Mouse (Mus musculus) induced T-regulatory cell, adult 2 months (primary cell): ENCODE data around the gene Piga.

Experiments used
- DNase-seq: peaks from one replicate; pipeline ENCODE4 v3.0.0-alpha.2; 2012; ENCODE audit warnings: low read depth

The Piga gene

DNA sequence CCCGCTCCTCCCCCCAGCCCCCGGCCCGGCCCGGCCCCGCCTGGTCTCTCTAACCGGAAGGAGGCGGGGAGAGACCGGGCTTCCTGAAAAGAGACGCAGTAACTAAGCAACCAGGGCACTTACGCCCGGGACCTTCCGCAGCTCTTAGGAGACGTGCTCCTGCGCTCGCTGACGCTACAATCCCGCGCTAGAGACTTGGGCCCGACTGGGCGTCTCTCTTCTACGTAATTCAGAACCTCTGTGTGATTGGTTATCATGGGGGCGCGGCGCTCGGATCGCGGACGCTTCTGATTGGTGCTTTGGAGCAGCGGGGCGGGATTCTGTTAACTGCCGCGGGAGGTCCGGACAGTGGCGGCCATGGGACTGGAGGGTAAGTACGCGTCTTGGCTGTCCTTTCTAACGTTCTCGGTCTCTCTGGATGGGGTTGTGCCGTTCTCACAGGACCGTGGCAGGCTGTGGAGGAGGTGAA, at the start of gene Piga:
Gene Piga, plus strand, starts transcription at position 317 of the 469 bp plus-strand sequence.
- peak; percentile 94 for DNase-seq

DNA sequence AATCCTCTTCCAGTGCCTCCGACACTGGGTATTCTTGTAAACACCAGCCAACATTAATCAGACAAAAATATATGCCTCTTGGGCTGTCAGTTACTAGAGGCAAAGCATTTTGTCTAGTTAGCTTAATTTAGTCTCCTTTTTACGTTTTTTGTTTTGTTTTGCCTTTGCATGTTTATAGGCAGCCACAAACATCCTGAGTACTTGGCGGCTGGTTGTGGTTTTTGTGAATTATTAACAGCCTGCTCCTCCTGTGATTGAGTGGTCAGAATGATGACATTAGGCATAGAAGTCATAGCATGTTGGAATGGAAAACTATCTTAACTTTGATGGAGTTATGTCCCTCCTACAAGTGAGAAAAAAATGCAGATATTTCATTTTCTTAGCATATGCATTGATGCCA, 49.0 kb upstream of the Piga start:
- DNase-seq, result no peak

DNA sequence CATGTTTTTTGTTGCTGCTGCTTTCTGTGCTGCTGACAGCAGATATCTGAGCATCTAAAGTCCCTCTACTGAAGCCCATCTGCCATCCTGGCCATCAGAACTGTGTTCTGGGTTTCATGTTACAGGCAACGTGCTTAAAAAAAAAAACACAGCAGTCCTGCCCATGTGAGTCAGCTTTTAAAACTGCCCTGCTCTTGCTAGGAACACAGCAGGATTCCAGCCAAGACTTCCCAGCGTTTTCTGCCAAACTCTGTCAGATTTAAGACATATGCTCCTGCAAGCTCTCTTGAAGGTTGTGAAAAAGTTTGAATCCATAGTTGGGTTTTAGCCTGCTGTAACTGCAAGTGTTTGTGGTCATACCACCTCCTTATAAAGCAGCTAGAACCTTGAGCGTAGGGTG, 46.5 kb upstream of the Piga start, which contains the start of gene Vegfd:
Gene Vegfd, plus strand, starts transcription at position 298 of the 400 bp plus-strand sequence.
- DNase-seq, result no peak

DNA sequence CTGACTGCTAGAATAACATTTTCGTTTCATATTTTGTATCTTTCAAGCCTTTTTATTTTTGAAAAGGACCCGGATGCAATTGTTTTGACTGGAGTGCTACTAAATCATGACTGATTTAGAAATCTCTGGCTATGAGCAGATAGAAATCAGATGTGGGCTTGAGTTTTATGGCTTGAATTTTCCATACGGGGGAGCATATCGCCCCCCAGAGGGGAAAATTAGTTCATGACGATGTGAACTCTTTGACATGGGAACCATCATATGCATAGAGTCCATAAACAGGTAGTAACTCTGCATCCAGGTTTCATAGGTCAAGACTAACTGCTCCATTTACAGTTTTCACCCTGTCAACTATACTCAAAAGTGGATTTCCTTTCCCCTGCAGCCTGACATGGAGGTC, 45.0 kb upstream of the Piga start:
- DNase-seq, result no peak

DNA sequence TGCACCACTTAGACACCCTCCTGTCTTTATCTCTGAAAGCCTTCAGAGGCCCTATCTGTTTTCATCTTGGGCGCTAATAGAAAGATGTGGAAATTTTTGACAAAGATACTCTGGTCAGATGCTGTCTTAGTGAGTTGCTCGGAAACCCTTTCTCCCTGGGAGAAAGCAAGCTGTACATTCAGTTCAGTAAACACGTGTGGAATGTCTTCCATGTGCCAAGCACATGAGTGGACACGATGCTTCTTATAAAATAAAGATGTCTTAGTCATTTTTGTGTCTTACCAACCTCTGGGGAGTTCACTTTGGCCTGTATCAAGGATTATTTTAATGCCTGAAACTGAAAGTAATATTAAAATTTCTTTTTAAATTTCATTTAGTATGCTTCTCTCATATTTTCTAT, 39.9 kb upstream of the Piga start:
- no peak for DNase-seq

DNA sequence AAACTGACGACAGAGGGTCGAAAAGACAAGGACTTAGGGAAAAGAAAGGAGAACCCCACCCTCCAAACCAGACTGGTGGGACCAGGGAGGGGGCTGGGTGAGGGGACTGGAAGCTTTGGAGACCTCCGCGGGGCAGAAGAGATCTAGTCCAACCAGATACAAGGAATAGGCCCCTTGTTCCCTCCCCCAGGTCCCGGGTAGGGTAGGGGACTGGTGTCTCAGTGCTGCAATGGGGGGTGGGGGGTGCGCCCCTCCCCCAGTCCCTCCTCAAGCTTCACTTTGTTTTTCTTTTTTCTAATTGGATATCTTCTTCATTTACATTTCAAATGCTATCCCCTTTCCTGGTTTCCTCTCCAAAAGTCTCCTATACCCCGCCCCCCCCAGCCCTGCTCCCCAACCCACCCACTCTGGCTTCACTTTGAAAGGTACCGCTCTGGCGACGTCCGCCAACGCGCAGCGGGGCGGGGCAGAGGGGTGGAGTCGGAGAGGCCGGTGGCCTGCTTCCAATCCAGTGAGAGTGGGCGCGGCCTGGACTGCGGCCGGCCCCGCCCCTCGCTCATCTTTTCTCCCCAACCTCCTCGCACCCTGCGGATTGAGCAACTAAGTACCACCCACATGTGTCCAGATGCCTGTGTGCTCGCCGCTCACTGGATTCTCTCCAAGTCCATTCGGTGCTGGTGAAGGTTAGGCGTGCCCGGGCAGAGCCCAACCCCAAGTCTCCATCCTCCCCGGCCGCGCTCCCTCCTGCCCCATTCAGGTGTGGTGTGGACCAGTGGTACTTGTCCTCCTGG, 37.8 kb upstream of the Piga start:
- DNase-seq, result peak; percentile 86

DNA sequence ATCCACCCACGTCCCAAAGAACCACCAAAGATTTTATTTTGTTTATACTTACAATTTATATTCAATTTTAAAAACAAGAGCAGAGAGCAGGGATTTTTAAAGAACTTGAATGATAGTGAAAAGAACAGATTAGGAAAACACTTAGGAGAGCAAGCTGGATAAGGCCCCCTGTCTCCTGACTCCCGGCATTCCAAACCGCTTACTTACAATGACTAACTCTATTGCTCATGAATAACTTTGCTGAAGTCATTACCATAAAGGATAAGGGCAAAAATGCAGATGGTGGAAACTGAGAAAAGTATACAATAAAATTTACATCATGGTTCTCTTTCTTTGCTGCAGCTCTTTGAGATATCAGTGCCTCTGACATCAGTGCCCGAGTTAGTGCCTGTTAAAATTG, 25.5 kb upstream of the Piga start:
- no peak for DNase-seq

DNA sequence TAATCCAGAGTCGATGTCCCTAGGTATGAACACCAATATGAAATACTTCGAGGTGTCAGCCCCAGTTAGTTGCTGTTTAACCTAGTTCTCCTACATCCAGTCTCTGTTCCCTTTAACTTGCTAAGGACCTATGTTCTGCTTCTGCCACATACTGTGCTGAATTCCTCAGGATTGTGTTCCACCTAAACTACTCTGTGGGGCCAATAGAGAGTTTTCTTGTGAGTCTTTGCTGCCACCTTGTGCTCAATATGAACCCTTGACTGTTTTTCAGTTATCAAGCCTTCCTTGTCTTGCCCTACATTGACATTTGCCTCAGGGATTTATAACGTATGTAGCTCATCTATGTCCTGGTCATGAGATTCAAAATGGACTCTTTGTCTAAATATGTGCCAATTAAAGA, 21.1 kb upstream of the Piga start:
- DNase-seq, result peak; percentile 50

DNA sequence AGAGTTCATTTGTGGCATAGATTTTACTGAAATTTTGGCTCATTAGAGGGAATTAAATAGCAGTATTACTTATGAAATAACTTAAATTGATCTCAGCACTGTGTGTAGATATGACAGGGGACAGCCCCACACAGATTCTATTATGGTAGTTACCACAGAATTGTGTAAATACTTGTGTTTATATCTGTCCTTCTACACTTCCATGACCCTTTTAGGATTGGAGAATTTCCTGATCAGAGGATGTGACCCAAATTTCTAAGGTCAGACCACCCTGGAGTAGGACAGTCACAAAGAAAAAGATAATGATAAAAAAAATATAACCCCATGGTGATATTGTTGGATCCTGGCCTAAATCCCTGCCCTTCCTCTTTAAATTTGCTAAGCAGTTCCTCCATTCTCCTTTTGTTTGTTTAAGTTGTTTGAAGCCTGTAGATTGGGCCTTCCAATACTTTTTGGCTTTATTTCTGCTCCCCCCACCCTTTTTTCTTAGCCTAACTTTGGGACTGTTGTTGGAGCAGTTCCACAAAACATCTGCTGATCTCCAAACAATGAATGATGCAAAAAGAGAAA, 14.4 kb upstream of the Piga start:
- no peak for DNase-seq

DNA sequence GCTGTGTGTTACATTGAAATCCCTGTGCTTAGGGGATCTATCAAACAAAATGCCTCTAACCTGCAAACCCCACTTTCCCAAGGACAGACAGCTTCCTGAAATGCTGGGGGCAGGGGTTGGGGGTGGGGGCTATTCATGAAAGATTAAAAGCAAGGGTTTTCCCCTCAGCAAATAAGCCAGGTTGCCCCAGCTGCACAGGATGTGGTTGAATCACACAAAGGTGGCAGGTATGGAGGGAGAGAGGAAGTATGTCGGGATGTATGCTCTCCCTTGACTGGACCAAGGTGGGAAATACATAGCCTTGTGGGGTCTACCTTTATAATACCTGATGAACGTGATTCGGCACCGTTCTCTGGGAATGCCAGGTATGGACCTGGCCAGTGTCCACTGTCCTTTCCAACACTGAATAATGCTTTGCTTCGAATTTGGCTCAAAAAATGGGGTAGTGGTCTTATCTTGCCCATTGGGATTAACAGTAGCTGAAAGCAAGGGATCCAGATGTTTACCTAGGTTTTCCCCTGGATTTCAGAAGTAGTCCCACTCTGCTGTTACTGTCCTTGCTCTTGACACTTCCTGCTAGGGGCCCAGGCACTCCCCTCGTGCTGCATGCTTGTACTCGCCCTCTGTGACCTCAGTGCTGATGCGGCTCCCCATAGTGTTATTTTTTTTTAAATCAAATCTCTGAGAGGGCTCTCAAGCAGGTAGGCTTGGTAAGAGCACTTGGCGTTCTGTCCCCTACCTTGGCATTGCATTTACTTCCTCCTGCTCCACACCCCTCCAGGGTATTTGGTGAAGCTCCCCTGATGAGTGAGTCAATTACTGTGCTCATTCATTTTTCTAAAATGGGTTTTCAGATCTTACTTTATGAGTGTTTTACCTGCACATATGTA, 13.2 kb upstream of the Piga start:
- DNase-seq, result peak; percentile 53

DNA sequence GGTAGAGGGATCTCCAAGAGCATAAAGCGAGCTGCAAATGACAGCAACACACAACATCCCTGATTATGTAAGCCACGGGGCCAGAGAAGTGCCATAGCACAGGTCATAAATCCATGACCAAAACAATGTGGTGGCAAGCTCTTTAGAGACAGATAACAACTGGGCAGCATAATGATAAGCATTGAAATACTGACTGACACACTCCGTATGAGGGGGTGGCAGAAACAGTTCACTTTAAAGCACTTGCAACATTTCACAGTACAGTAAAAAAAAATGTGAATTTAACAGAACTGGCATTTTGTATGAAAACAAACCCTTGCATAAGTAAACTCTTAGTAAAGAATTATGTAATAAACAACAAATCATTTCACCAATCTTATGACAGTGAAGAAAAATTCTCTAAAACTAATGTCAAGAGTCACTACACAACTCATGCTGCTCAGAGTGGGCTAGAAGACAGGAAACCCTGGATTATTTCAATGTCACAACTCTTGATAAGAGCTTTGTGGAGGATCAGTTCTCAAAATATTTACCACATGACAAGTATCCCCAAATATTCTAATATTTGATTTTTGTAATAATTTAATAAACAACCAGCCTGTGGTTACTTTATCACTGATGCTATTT, 11.2 kb upstream of the Piga start:
- no peak for DNase-seq

DNA sequence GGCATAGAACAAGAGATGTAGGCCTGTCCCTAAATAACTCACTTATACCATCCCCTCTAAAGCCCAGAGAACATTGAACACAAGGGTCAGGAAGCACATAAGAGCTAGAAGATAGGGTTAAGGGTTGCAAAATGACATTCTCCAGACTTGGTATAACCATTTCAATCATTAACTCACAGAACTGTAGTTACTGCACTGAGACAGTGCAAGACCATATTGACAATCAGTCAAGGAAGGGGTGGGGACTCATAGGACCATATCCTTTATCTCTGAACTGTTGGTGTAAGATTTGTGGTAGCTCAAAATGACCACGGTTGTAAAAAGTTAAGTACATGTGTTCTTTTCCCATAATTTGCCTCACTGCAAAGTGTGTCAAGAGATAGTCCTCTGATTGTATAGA, 9.0 kb upstream of the Piga start:
- no peak for DNase-seq

DNA sequence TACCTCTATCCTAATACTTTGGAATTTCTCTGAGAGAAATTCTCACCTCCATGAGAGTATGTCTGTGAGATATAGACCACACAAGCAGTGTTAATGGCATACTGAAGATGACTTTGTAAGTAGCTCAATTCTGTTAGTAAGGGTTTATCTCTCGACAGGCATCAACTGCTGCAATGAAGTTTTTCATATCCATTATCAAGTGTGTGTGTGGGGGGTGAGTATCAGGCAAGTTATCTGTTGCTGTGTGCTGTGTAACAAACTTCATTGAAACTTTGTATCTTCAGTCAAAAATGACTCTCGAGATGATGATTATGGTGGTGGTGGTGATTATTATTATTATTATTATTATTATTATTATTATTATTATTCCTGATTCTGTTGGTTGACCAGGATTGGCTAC, 2.8 kb upstream of the Piga start:
- no peak for DNase-seq

DNA sequence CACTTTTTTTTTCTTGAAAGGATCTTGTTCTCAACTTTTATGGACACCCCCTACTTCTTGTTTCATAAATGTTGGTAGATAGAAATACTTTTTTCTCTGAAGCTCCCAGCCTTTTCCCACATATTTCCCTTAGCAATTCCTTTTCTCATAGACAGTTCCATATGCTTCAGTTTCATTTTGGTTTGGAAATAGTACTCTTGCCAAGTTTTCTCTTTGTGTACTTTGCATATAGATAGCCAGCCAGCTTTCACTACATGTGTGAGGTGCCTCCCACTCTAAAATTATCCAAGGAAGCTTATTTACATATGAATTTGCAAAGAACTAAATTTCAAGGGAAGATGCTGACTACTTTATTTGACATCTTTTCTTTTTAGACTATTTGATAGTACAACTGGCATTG, 1.6 kb upstream of the Piga start:
- no peak for DNase-seq

DNA sequence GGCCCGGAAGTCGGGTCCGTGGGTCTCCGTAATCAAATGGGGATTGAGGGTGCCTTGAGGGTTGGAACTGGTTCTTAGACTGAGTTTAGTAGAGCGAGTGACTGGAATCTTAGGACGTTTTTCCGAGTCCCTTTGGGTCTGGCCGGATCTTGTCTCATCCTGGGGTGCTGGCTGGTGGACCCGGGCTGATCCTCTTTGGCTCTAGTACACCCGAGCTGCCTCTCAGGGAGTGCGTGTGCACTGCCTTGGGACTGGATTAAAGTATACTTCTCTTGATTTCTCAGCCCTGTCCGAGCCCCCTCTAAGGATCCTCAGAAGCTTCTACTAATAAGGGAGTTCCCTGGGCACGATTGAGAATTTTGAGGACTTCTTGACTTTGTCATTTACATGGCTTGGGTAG, 368 bp downstream of the Piga start:
- DNase-seq, result no peak

DNA sequence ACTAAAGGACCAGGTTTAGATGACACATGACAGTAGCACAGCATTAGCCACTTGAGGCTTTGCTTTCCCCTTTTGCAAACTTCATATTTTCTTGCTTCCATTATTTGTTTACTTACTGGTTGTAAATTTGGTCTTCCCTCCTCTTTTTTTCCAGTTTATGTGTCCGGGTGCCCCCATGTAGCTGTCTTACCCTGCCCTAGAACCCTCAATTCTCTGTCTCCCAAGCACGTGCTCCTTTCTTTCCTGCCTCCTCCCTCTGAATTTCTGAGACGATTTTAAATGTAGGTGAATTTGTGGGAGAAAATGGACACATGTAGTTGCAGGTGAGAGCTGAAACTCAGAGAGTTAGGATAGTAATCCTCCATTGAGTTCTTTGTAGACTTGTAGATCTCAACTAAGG, 931 bp downstream of the Piga start:
- DNase-seq, result no peak

DNA sequence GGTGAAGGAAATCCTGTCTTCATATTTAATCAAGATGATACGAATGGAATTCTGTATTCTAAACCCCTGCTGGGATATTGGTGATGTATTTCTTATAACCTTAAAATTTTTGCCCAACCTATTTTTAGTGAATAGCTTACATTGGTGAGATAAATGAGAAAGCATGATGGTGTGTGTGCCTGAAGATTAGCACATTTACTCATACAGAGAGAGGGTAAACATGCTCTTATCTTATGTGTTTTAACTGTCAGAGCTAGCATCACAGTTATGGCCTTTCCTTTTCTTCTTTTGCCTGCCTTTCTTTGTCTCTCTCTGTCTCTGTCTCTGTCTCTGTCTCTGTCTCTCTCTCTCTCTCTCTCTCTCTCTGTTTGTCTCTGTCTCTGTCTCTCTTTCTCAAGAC, 5.2 kb downstream of the Piga start:
- no peak for DNase-seq

DNA sequence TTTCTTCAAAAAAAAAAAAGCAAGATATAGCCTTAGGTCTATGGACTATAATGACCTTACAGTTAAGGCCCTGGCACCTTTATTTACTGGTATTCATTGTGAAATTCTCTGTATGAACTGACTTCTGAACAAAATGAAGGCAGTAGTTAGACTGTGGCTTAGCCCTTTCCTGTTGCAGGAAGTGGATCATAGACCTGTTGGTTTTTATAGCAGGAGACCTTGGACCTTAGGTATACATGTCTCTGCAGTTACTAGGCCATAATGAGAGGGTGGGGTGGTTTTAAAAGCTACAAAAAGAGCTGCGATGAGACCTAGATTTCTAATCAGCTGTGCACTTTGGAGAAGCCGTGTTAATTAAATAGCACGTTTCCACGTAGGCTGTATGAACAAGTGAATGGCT, 7.7 kb downstream of the Piga start:
- DNase-seq, result peak; percentile 11

DNA sequence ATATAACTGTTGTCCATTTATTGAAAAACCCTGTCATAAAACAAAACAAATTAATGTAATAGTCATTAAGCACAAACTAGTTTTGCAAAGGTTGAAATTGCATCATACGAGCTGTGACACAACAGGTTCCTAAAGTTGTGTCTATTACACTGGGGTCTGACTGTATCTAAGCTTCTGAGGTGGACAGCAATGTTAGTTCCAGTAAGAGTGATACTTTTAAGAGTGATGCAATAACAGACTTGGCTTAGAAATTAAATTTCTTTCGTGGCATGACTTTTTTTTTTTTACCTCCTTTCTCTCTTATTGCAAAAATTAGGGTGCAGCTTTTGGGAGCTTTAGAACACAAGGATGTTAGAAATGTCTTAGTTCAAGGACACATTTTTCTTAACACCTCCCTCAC, 8.6 kb downstream of the Piga start:
- no peak for DNase-seq

DNA sequence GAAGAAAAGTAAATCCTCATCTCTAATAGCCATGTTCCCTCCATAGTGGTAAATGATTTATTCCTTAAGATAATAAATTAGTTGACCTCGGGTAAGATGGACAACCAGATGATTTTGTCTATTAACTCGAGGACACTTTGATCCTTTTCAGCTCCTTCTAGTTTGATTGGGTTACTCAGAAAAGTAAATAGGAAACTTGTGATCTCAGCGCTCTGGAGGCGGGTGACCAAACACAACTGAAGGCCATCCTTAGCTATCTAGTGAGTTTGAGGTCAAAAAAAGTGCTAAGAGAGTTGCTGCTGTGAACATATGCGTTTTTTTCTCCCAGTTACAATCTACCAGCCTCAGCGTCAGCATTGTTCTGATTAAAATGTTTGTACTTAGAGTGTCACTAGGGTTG, 11.0 kb downstream of the Piga start:
- no peak for DNase-seq

DNA sequence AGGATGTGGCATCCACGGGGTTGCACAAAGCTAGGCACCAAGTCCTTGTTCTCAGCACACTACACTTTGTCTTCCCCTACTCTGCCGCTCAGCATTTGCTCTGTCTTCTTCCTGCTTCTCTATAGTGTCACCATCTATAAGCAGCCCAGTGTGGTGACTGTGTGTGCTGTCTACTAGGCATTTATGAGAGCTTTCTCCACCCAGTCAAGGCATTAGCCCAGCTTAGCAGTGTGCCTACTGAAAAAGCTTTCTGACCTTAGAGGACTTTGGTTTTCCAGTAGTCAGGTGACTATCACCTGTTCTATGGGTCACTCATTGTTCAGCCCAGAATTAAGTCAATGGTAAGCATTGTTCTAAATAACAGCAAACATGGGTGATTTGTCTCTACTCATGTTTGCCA, 11.5 kb downstream of the Piga start:
- DNase-seq, result no peak

DNA sequence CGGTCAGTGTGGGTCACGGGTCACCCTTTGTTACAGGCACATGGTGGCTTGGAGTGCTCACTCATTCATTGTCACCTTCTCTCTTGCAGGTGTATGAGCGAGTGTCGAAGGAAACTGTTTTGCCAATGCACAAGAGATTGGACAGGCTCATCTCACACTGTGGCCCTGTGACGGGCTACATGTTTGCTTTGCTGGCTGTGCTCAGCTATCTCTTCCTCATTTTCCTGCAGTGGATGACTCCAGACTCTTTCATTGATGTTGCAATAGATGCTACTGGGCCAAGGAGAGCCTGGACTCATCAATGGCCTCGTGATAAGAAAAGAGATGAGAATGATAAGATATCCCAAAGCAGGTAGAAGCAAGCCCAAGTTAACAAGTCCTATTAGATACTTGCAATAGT, 12.0 kb downstream of the Piga start:
- DNase-seq, result no peak
